Mouse (Mus musculus) bone marrow, adult 2 months (tissue): Measurements from ENCODE around the gene Dpyd.

ENCODE experiments used
- CTCF ChIP-seq: fragments of 200-500 bp; IDR thresholded peaks from 2 replicates; pipeline ENCODE4 v1.5.1; 2011; ENCODE audit warnings: low read length, control low read depth; ENCODE audit not compliant: control insufficient read depth, insufficient read depth
- POLR2A ChIP-seq: fragments of 200-500 bp; IDR thresholded peaks from 2 replicates; pipeline ENCODE4 v1.6.1; 2011; ENCODE audit warnings: low read depth, mild to moderate bottlenecking, control low read depth, low read length, borderline replicate concordance; ENCODE audit not compliant: control insufficient read depth

DNA sequence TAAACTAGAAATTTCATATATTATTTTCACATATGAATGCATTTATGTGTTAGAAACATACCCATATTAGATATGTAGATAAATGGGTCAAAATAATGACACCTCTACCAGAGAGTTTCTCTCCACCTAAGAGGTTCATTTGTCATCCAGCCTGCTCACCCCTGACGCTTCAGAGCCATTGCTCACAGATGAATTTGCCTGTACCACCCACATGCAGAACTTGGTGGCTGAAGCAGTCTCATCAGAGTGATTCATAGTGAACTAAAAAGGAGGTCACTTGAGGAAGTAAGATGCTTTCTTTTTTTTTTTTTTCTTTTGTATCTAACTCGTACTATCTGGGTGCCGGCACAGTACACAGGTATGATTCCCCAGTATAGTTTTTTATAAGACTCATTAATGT lies 188.3 kb downstream of the Dpyd start:
- TF ChIP-seq POLR2A: no peak
- no peak for TF ChIP-seq CTCF
